32 mouse cellular contexts compared by ENCODE assay signal in genomic region chr10:74908431-74908830, GRCm38 (mm10). TPM values are rescaled to one million over a fixed set of nuclear protein-coding genes. Genes with fewer than 3 reads are reported as not detected.
"Had no signal": no experiment of that assay in that cellular context is flagged by ENCODE, and none has a peak within 500 bp of the region (broad histone marks: within the 10 kb centered on the region; RNA-seq: fewer than 3 reads in every experiment).

No protein-coding gene starts in this region.

- H3K36me3 ChIP-seq: heart, embryonic 10.5 days; heart, embryonic 12.5 days; heart, embryonic 13.5 days; heart, embryonic 15.5 days; hindbrain, embryonic 10.5 days; hindbrain, embryonic 12.5 days; hindbrain, embryonic 13.5 days; hindbrain, embryonic 15.5 days; intestine, embryonic 15.5 days; kidney, embryonic 15.5 days had no signal

- H3K27me3 ChIP-seq: heart, embryonic 12.5 days; heart, embryonic 13.5 days; heart, embryonic 15.5 days; hindbrain, embryonic 12.5 days; hindbrain, embryonic 13.5 days; hindbrain, embryonic 15.5 days; intestine, embryonic 15.5 days; kidney, embryonic 15.5 days had no signal

- H3K4me3 ChIP-seq: heart, adult 2 months; heart, embryonic 10.5 days; heart, embryonic 12.5 days; heart, embryonic 13.5 days; heart, embryonic 15.5 days; hindbrain, embryonic 10.5 days; hindbrain, embryonic 12.5 days; hindbrain, embryonic 13.5 days; hindbrain, embryonic 15.5 days; intestine, embryonic 15.5 days; kidney, embryonic 15.5 days; layer of hippocampus, adult 2 months; left cerebral cortex, adult 2 months had no signal

- H3K9ac ChIP-seq: heart, embryonic 12.5 days; heart, embryonic 13.5 days; heart, embryonic 15.5 days; hindbrain, embryonic 12.5 days; hindbrain, embryonic 13.5 days; hindbrain, embryonic 14.5 days; hindbrain, embryonic 15.5 days; intestine, embryonic 15.5 days; kidney, embryonic 15.5 days had no signal

- ATAC-seq: hindbrain, embryonic 16.5 days; hindbrain, postnatal 0 days; inflammation-experienced regulatory T-cells, adult 6 months; intestine, embryonic 15.5 days; intestine, embryonic 16.5 days; intestine, postnatal 0 days had no signal

- H3K4me2 ChIP-seq: heart, embryonic 11.5 days; heart, embryonic 12.5 days; heart, embryonic 13.5 days; heart, embryonic 15.5 days; hindbrain, embryonic 12.5 days; hindbrain, embryonic 13.5 days; hindbrain, embryonic 14.5 days; hindbrain, embryonic 15.5 days; intestine, embryonic 15.5 days; kidney, embryonic 15.5 days had no signal

- H3K27ac ChIP-seq: heart, adult 2 months; heart, embryonic 10.5 days; heart, embryonic 13.5 days; heart, embryonic 15.5 days; hindbrain, embryonic 10.5 days; hindbrain, embryonic 12.5 days; hindbrain, embryonic 13.5 days; hindbrain, embryonic 14.5 days; hindbrain, embryonic 15.5 days; hindbrain, postnatal 0 days; intestine, embryonic 15.5 days; kidney, embryonic 15.5 days; kidney, postnatal 0 days; layer of hippocampus, adult 2 months; left cerebral cortex, adult 2 months had no signal

- H3K4me1 ChIP-seq: heart, embryonic 10.5 days; heart, embryonic 12.5 days; heart, embryonic 13.5 days; heart, embryonic 15.5 days; hindbrain, embryonic 10.5 days; hindbrain, embryonic 12.5 days; hindbrain, embryonic 13.5 days; hindbrain, embryonic 15.5 days; intestine, embryonic 15.5 days; kidney, embryonic 15.5 days had no signal

- H3K9me3 ChIP-seq: heart, embryonic 10.5 days; heart, embryonic 12.5 days; heart, embryonic 13.5 days; heart, embryonic 15.5 days; hindbrain, embryonic 10.5 days; hindbrain, embryonic 12.5 days; hindbrain, embryonic 13.5 days; hindbrain, embryonic 15.5 days; intestine, embryonic 15.5 days; kidney, embryonic 15.5 days had no signal

- DNase-seq: heart, adult 2 months; heart, postnatal 10 days; heart, postnatal 14 days; heart, postnatal 36 days; heart, postnatal 4 days; kidney, adult 11 months; kidney, adult 18-20 months; kidney, adult 8-10 months; kidney, postnatal 14 days; kidney, postnatal 4 days; layer of hippocampus, adult 9-11 months; layer of hippocampus, postnatal 36 days had no signal

RNA-seq across cellular contexts. Expression of gene Gnaz, which starts 58.5 kb away (rescaled TPM):
- polyA plus RNA-seq: inflammation-experienced regulatory T-cells, adult 6 months had no signal
